Mouse (Mus musculus): ENCODE data around the gene Slc2a12.

The Slc2a12 gene

GRCm38 (mm10) chr10:22644853-22645491 lies at the start of gene Slc2a12:
Slc2a12 (plus strand) TSS chr10:22645011.
- peak; percentile 52 to 59 for DNase-seq

DNA sequence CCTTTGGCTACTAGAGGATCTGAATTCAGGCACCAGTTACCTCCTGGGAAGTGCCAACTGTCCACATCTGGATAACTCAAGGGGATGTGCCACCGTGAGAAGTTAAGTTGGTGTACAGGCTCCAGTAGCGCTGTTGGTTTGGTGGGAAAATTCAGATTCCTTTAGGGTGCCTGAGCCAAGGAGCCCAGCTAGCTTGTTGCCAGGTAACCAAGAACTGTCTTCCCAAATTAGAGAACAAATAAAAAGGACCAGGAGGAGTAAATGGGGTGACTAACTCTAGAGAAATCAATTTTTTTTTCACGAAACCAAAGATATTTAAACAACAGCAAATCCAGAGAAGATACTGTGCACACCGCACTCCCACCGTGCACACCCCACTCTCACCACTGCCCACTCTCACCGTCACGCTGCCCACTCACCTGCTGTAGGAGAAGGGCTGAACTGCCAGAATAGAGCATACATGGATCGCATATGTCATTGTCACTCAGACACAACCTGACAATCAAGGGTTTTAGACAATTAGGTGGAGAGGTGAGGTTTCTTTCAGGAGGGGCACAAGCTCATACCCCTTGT lies 45.8 kb upstream of the Slc2a12 start:
- DNase-seq: no peak

DNA sequence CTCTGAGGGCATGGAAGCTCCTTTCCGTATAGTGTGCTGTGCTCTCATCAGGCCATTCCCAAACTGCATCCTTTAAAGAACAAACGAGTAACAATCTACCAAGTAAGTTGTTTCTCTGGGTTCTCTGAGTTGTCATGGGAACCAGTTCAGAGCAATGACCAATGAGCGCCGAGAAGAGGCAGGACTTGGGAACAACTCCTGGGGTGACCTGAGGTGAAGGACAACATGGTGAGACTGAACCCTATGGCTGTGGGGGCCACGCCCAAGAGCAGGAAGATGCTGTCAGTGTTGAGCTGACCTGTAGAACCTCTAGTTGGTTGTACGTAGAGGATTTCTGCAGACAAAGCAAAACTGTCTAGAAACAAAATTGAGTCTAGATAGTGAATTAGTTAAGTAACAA lies 43.8 kb upstream of the Slc2a12 start:
- DNase-seq: no peak

DNA sequence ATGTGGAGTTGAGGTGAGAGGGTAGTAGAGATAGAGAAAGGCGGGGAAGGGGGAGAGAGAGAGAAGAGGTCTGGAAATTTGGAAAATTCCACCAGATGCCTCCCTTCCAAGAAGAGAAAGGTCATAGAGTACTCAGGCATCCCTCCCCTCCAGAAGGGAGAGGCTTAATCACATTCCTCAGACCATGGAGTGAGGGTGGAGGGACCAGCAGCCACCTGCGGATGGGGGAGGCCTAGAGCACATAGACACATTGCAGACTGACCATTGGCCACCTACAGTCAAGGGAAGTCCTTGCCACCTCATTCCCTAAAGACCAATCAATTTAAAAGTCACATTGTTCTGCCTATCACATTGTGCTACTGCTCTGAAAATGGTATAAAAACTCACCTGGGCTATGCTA lies 40.0 kb upstream of the Slc2a12 start:
- no peak for DNase-seq

DNA sequence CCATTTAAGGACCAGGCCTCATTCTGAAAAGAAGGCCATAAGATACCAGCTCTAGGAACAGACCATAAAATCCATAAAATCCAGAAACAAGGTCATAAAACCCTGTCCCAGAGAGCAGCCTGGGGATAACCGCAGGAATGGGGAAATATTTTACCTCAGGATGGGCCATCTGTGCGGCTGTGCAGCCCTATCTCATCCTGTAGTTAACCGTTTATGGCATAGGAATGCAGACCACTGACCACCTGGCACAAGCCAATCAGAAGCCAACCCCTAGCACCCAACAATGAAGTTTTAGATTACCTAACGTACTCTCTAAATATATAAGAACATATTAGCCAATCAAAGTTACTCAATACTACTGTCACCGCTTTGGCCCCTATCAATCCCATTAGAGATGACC lies 36.5 kb upstream of the Slc2a12 start:
- DNase-seq: no peak

GRCm38 (mm10) chr10:22608799-22609357 lies 35.9 kb upstream of the Slc2a12 start:
- peak; percentile 12 to 28 for DNase-seq

- DNase-seq: no peak
Measured at GRCm38 (mm10) chr10:22613301-22613700, 31.5 kb upstream of the Slc2a12 start.

DNA sequence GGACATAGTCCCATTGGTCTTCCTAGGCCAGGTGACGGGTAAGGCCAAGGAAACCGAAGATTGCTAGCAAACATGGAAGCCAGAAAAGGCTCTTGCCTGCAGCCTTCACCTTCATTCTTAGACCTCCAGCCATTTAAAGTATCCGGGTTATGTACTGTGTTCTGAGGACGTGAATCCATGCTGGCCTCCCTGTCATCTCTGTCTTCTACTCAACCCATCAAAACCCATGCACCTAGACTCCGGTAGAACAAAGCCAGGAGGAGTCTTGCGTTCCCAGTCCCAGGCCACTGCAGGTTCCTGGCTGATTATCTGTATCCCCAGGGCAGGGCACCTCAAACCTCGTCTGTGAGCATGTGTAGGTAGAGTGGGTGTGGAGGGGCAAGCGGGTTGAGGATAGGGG lies 30.3 kb upstream of the Slc2a12 start:
- DNase-seq: no peak

- DNase-seq: no peak
Measured at GRCm38 (mm10) chr10:22615309-22615708, 29.5 kb upstream of the Slc2a12 start.

DNA sequence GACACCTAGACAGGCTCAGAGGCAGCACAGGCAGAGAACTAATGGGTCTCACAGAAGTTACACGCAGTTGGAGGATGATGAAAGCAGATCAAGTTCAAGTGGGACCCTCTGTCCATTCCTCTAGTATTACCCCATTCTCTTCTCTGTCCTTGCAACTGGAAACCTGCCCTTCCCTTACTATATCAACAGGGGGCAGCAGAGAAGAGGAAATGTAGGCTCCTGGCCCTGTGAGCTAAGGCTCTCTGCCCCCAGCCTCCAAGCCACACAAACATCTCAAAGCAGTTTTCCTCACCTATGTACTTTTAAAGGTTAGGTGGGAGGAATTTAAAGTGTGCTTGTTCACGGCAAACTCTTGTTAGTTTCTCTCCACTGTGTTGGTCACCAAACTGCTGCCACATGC lies 26.0 kb upstream of the Slc2a12 start:
- peak in 1 of 2 experiments; percentile 21 for DNase-seq

DNA sequence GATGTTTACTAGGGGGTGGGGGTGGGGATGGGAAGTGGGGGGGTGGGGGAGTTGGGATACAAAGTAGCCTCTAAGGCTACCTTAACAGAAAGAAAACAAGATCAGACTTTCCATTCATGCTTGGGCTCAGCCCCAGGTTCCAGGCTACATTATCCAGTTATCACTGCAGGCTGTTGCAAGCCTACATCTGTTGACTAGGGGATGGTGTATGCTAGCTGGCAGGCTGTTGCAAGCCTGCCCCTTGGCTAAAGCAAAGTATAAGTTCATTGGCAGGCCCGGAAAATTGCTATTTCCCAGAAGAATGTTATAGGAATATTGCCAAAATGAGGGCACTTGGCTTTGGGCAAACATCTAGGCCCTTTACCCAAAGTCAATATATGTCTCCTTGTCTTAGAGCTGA lies 16.0 kb upstream of the Slc2a12 start:
- no peak for DNase-seq

GRCm38 (mm10) chr10:22631103-22631502 lies 13.7 kb upstream of the Slc2a12 start:
- DNase-seq: no peak

GRCm38 (mm10) chr10:22631528-22631927 lies 13.3 kb upstream of the Slc2a12 start:
- DNase-seq: no peak

GRCm38 (mm10) chr10:22631956-22632355 lies 12.9 kb upstream of the Slc2a12 start:
- no peak for DNase-seq

GRCm38 (mm10) chr10:22633406-22634306 lies 11.2 kb upstream of the Slc2a12 start:
- no peak for DNase-seq

- no peak for DNase-seq
Measured at GRCm38 (mm10) chr10:22637241-22637640, 7.6 kb upstream of the Slc2a12 start.

- no peak for DNase-seq
Measured at GRCm38 (mm10) chr10:22644171-22644570, 640 bp upstream of the Slc2a12 start.

- DNase-seq: no peak
Measured at GRCm38 (mm10) chr10:22648702-22649101, 3.9 kb downstream of the Slc2a12 start.

DNA sequence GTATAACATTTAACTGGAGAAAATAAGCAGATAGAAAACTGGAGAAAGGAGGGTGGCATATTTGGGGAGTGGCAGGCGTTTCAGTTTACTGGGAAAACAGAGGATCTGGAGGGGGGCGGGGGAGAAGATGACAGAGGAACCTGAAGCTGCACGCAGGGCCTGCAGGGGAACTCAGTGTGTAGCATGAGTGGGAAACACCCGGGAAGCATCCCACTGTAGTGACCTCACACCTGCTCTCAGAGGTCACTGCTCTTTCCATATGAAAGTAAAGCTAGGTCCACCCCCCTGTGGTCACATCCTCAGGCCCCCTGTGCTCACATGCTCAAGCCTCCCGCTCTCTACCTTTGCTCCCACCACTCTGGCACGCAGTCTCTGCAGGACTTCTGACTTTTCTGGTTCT lies 9.0 kb downstream of the Slc2a12 start:
- DNase-seq: no peak

- DNase-seq: no peak
Measured at GRCm38 (mm10) chr10:22658534-22659385, 13.9 kb downstream of the Slc2a12 start.

- DNase-seq: no peak
Measured at GRCm38 (mm10) chr10:22659386-22659725, 14.5 kb downstream of the Slc2a12 start.

- DNase-seq: peak; percentile 34 to 38
Measured at GRCm38 (mm10) chr10:22660286-22661000, 15.6 kb downstream of the Slc2a12 start.

Data from cerebellum, postnatal 36 days (tissue).